Mouse (Mus musculus) limb, embryonic 13.5 days (tissue): ENCODE results near the gene Tenm2. TPM values are rescaled to one million over a fixed set of nuclear protein-coding genes. Genes with fewer than 3 reads are reported as not detected.

Experiments used
- ATAC-seq: fragments of 200-750 bp; cut with Nextera tagmentation; 2 replicates; pipeline ENCODE4 v1.8.0; 2017; ENCODE audit warnings: low read depth, moderate number of reproducible peaks, moderate TSS enrichment; ENCODE audit not compliant: low FRiP score
- H3K27ac ChIP-seq: fragments of 300-500 bp; sonication (generic); 2 replicates; pipeline ENCODE4 v1.5.1; 2015; ENCODE audit warnings: inconsistent platforms, mild to moderate bottlenecking, moderate library complexity
- H3K27me3 ChIP-seq: fragments of 300-500 bp; sonication (generic); 2 replicates; pipeline ENCODE4 v1.6.1; 2015; ENCODE audit warnings: mild to moderate bottlenecking, inconsistent platforms
- H3K36me3 ChIP-seq: fragments of 300-500 bp; sonication (generic); 2 replicates; pipeline ENCODE4 v1.6.1; 2015; ENCODE audit warnings: inconsistent platforms, mild to moderate bottlenecking, moderate library complexity
- H3K4me1 ChIP-seq: fragments of 300-500 bp; sonication (generic); 2 replicates; pipeline ENCODE4 v1.6.1; 2015; ENCODE audit warnings: inconsistent platforms
- H3K4me2 ChIP-seq: fragments of 300-500 bp; sonication (generic); replicated peaks from 2 replicates; pipeline ENCODE4 v1.6.1; 2015; ENCODE audit warnings: inconsistent platforms, mild to moderate bottlenecking, moderate library complexity
- H3K4me3 ChIP-seq: fragments of 300-500 bp; sonication (generic); 2 replicates; pipeline ENCODE4 v1.5.1; 2015; ENCODE audit warnings: moderate library complexity, mild to moderate bottlenecking, inconsistent platforms
- H3K9ac ChIP-seq: fragments of 300-500 bp; sonication (generic); 2 replicates; pipeline ENCODE4 v1.6.1; 2015; ENCODE audit warnings: mild to moderate bottlenecking, inconsistent platforms
- H3K9me3 ChIP-seq: fragments of 300-500 bp; sonication (generic); 2 replicates; pipeline ENCODE4 v1.6.1; 2016; ENCODE audit warnings: inconsistent platforms
- WGBS: fragments of 180-500 bp; shearing (Covaris S2); methylation state at CpG from one replicate; pipeline ENCODE4 v1.1.7; 2015; 5-methylcytosine and 5-hydroxymethylcytosine counted together
- polyA plus RNA-seq: library from polyadenylated mRNA; unstranded; fragments of >200 nt; fragmentation: Nextera tagmentation; extraction: Ambion mirVana; gene quantifications from 2 replicates; pipeline ENCODE4 v1.2.1, GENCODE M21; 2015

The Tenm2 gene
- polyA plus RNA-seq, 1 experiment from 2014 or later: 6.4 TPM

GRCm38 (mm10) chr11:37177426-37177825, 58.3 kb downstream of the Tenm2 start:
- ATAC-seq: no peak
- Histone ChIP-seq H3K9me3 (no peaks in the 10 kb centered on the region), H3K4me3 (no peak overlapping the region), H3K27ac (no peak overlapping the region), H3K4me2 (no peak overlapping the region), H3K9ac (no peak overlapping the region), H3K4me1 (no peaks in the 10 kb centered on the region), H3K36me3 (no peaks in the 10 kb centered on the region), H3K27me3 (no peaks in the 10 kb centered on the region)
- 86% methylated on average over 6 of the region's 6 CpGs for WGBS

- Histone ChIP-seq H3K4me1 (no peaks in the 10 kb centered on the region), H3K27me3 (no peaks in the 10 kb centered on the region)
These were observed 81.6 kb downstream of the Tenm2 start for GRCm38 (mm10) chr11:37153933-37154880.

GRCm38 (mm10) chr11:37153382-37153781, 82.4 kb downstream of the Tenm2 start:
- ATAC-seq: no peak
- no peaks in the 10 kb centered on the region for H3K9me3 ChIP-seq
- no peaks in the 10 kb centered on the region for H3K27me3 ChIP-seq
- H3K4me2 ChIP-seq: no peak overlapping the region
- H3K9ac ChIP-seq: no peak overlapping the region
- no peaks in the 10 kb centered on the region for H3K4me1 ChIP-seq
- H3K36me3 ChIP-seq: no peaks in the 10 kb centered on the region
- H3K4me3 ChIP-seq: no peak overlapping the region
- 62% methylated on average over 5 of the region's 5 CpGs for WGBS
- no peak overlapping the region for H3K27ac ChIP-seq

More at GRCm38 (mm10) chr11:37153933-37154880, 81.6 kb downstream of the Tenm2 start:
- H3K27ac ChIP-seq: no peak overlapping the region; the same call in 1 of the 2 replicates
- H3K36me3 ChIP-seq: no peaks in the 10 kb centered on the region
- H3K4me2 ChIP-seq: no peak overlapping the region
- no peak overlapping the region for H3K9ac ChIP-seq
- no peak overlapping the region for H3K4me3 ChIP-seq
- no peaks in the 10 kb centered on the region for H3K9me3 ChIP-seq
- 49% methylated on average over 13 of the region's 13 CpGs for whole genome bisulfite sequencing
- no peak for ATAC-seq

DNA sequence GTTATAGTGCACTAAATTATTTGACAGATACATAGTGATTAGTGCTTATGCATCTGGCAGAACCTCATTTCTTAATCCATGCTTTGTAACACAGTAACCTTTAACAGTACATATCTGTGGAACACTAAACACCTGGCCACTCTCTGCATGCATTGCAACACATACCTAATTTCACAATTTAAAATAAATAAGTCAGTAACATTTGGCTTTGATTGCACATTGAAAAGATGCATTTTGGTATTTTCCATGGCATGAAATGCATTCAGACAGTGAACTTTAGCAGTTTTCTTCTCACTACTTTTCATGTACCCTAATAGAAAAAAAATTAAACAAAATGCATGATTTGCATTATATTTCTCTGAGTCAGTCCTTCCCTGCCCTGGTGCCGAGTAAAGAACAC, 85.8 kb downstream of the Tenm2 start:
- Histone ChIP-seq H3K9ac (no peak overlapping the region), H3K4me3 (no peak overlapping the region), H3K27ac (no peak overlapping the region), H3K36me3 (no peaks in the 10 kb centered on the region), H3K4me2 (no peak overlapping the region), H3K4me1 (no peaks in the 10 kb centered on the region), H3K27me3 (no peaks in the 10 kb centered on the region), H3K9me3 (no peaks in the 10 kb centered on the region)
- ATAC-seq: no peak
- 45% methylated on average over 1 of the region's 1 CpGs for WGBS

DNA sequence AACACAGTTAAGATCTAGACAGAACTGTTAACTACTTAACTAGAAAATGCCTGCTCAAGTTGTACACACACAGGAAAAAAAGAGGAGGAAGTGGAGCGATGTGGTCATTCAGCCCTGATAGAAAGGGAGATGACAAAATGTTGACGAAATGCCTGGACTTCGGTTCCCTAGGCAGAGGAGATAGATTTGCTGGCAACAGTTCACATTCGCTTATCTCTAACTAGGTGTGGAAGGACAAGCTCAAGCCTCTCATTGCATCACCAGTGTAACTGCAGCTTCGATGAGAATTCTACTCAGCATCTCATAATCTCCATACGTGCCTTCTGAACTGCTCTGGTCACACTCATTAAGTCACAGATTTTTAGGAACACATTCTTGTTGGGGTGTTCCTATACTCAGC, 91.8 kb downstream of the Tenm2 start:
- H3K4me3 ChIP-seq: no peak overlapping the region
- H3K4me1 ChIP-seq: no peaks in the 10 kb centered on the region
- H3K9ac ChIP-seq: no peak overlapping the region
- H3K4me2 ChIP-seq: no peak overlapping the region
- no peaks in the 10 kb centered on the region for H3K27me3 ChIP-seq
- ATAC-seq: no peak
- no peak overlapping the region for H3K27ac ChIP-seq
- H3K36me3 ChIP-seq: no peaks in the 10 kb centered on the region
- WGBS: 77% methylated on average over 6 of the region's 6 CpGs
- H3K9me3 ChIP-seq: no peaks in the 10 kb centered on the region

DNA sequence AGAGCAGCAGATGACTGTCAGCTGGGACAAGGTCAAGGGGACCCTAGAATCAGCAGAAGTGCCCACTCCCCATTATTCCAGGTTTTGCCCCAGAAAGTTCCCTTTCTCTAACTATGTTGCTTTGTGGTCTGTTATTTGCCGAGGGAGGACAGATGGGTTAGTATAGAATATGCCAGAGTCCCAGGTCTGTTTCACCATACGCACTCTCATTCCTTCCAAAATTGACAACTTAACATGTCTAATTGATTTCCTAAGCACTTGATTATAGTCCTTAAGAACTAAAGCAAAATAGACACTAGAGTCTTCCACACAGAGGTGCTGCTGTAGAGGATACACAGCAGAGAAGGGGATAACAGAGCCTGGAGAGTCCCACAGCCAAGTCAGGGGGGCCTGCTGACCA, 92.3 kb downstream of the Tenm2 start:
- H3K9ac ChIP-seq: no peak overlapping the region
- H3K4me2 ChIP-seq: no peak overlapping the region
- H3K27ac ChIP-seq: no peak overlapping the region
- H3K27me3 ChIP-seq: no peaks in the 10 kb centered on the region
- no peaks in the 10 kb centered on the region for H3K9me3 ChIP-seq
- 87% methylated on average over 2 of the region's 2 CpGs for WGBS
- ATAC-seq: no peak
- H3K4me3 ChIP-seq: no peak overlapping the region
- no peaks in the 10 kb centered on the region for H3K4me1 ChIP-seq
- H3K36me3 ChIP-seq: no peaks in the 10 kb centered on the region

DNA sequence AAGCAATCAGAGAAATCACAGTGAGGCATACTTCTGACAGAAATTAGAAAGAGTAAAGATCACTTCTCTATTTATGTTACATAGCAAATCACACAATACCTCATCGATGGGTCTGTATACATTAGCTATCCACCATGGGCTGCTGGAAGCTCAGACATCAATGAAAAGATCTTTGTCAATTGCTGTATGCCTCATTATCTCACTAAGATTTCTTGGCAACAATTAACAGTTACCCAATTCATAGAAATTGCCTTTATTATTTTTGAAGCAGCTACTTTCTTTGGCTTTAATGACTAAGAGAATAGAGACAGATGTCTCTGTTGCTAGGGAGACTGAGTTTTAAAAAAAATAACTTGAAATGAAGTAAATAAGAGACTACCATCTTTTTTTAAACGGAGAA, 106.9 kb downstream of the Tenm2 start:
- Histone ChIP-seq H3K4me3 (no peak overlapping the region), H3K4me1 (0 out of 2 replicates have a peak, but pooled peaks cover 6% of the 10 kb centered on the region), H3K27ac (no peak overlapping the region), H3K27me3 (no peaks in the 10 kb centered on the region), H3K36me3 (no peaks in the 10 kb centered on the region), H3K9ac (no peak overlapping the region), H3K9me3 (no peaks in the 10 kb centered on the region), H3K4me2 (no peak overlapping the region)
- ATAC-seq: no peak
- WGBS: 68% methylated on average over 2 of the region's 2 CpGs

- Histone ChIP-seq H3K4me3 (no peak overlapping the region), H3K36me3 (no peaks in the 10 kb centered on the region), H3K4me2 (no peak overlapping the region), H3K9ac (no peak overlapping the region), H3K4me1 (0 out of 2 replicates have a peak, but pooled peaks cover 3% of the 10 kb centered on the region), H3K27me3 (no peaks in the 10 kb centered on the region), H3K9me3 (no peaks in the 10 kb centered on the region), H3K27ac (no peak overlapping the region)
- no peak for ATAC-seq
These were observed 117.7 kb downstream of the Tenm2 start for GRCm38 (mm10) chr11:37118058-37118457.

DNA sequence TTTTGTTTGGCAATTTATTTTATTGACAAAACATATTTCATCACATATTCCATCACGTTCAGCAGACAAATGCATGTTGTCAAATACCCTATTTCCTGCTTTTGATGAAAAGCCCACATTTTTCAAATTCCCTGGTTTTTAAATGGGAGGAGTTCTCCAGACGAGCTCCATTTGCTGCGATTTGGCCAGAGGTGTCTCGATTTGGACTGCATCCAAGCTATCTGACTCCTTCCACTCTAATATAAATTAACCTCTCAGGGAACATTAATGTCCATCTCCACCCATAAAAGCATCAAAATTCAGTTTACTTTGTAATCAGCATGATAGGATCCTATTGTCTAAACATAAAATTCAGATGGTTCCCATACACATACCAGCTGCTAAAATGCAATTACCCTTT, 120.6 kb downstream of the Tenm2 start:
- 0 out of 2 replicates have a peak, but pooled peaks cover 3% of the 10 kb centered on the region for H3K4me1 ChIP-seq
- H3K36me3 ChIP-seq: no peaks in the 10 kb centered on the region
- 47% methylated on average over 4 of the region's 4 CpGs for WGBS
- no peak for ATAC-seq
- H3K9ac ChIP-seq: no peak overlapping the region
- H3K4me2 ChIP-seq: no peak overlapping the region
- H3K9me3 ChIP-seq: no peaks in the 10 kb centered on the region
- H3K27me3 ChIP-seq: no peaks in the 10 kb centered on the region
- H3K27ac ChIP-seq: no peak overlapping the region
- no peak overlapping the region for H3K4me3 ChIP-seq

DNA sequence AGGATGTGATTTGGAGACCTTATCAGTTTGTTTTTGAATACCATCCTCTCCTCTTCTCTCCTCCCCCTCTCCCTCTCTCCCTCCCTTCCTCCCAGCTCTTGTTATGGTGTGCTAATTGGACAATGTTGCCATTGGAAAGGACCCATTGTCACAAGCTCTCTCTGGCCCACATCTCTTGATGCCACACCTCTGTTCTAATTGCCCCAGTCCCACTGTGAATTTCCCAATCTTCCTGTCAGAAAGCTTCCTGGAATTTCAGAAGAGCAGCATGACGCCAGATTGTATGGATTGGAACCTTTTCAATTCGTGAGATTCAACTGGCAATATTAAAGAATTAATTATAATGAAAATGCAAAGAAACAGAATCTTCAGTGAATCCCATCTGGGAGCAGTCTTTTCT, 128.7 kb downstream of the Tenm2 start:
- no peak overlapping the region for H3K9ac ChIP-seq
- ATAC-seq: no peak
- no peak overlapping the region for H3K4me3 ChIP-seq
- H3K27me3 ChIP-seq: no peaks in the 10 kb centered on the region
- H3K9me3 ChIP-seq: no peaks in the 10 kb centered on the region
- H3K27ac ChIP-seq: no peak overlapping the region
- H3K4me2 ChIP-seq: no peak overlapping the region
- H3K4me1 ChIP-seq: no peaks in the 10 kb centered on the region
- WGBS: 73% methylated on average over 2 of the region's 2 CpGs
- H3K36me3 ChIP-seq: no peaks in the 10 kb centered on the region

DNA sequence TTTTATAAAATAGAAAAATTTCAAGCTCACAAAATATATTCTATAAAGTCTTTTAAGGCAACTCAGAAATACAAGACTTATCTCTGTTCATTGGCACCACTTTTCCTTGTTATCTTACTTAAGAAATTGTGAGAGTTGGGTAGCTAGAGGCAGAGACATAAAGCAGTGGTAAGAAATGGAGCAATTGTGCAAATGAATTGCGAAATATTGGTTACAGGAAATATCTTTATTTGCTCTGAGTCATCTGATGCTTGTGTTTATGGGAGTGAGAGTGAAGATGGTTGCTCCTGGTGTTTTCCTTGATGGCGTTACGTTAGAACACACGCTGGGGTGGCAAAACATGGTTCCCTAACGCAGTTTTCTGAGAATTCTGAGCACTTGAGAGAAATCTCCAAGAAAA, 156.4 kb downstream of the Tenm2 start:
- Histone ChIP-seq H3K27me3 (no peaks in the 10 kb centered on the region), H3K4me2 (no peak overlapping the region), H3K4me3 (no peak overlapping the region), H3K27ac (no peak overlapping the region), H3K9me3 (no peaks in the 10 kb centered on the region), H3K9ac (no peak overlapping the region), H3K4me1 (no peaks in the 10 kb centered on the region), H3K36me3 (no peaks in the 10 kb centered on the region)
- WGBS: 85% methylated on average over 5 of the region's 5 CpGs
- ATAC-seq: no peak

DNA sequence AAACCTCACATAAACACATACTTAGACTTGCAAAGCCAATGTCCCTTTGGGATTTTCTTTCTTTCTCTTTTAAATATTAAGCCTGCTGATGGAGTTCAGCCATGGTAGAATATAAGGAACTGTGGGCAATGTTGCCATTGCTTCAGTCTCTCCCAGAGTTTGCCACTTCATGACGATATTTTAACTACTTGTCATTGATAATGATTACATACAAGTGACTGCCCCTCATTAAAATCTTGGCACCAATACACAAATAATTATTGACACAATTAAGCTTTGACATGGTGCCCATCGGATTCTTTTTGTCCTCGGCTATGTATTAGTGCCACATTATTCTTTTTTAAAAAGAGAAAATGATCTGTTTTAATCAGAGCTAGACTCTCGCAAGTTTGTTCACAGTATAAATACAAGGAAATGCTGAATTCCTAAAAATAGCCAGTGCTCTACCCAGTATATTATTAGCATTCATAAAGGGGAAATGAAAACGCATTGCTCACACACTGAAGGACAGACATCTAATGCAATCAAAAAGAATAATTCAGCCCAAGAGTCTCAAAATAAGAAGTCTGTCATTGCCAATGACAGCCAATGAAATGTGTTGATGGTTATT, 158.7 kb downstream of the Tenm2 start:
- H3K36me3 ChIP-seq: no peaks in the 10 kb centered on the region
- ATAC-seq: no peak
- no peak overlapping the region for H3K27ac ChIP-seq
- no peak overlapping the region for H3K4me3 ChIP-seq
- H3K27me3 ChIP-seq: no peaks in the 10 kb centered on the region
- no peaks in the 10 kb centered on the region for H3K4me1 ChIP-seq
- no peaks in the 10 kb centered on the region for H3K9me3 ChIP-seq
- WGBS: 80% methylated on average over 5 of the region's 5 CpGs
- no peak overlapping the region for H3K9ac ChIP-seq
- H3K4me2 ChIP-seq: no peak overlapping the region
